ENCODE assay signal across 9 mouse cellular contexts in genomic region chrX:101642091-101642490, GRCm38 (mm10). TPM values are rescaled to one million over a fixed set of nuclear protein-coding genes. Genes with fewer than 3 reads are reported as not detected.
DNase-seq lines count a peak whose midpoint lies in the region; ATAC-seq and TF ChIP-seq lines count a peak whose summit lies in the region.
"Had no signal": no experiment of that assay in that cellular context is flagged by ENCODE, and none has a peak within 500 bp of the region (broad histone marks: within the 10 kb centered on the region; RNA-seq: fewer than 3 reads in every experiment).

No protein-coding gene starts in this region.

- no peaks in the 10 kb centered on the region; the same call in 1 of the 2 replicates for H3K4me1 ChIP-seq in heart, embryonic 16.5 days (ENCODE audit: control insufficient read depth, insufficient read depth, low read length)
- peaks cover 1 to 7% of the 10 kb centered on the region in 2 experiments; a peak in 2 of 4 replicates for H3K4me1 ChIP-seq in ES-E14 (ENCODE audit: control insufficient read depth in 2 of 2, insufficient read depth in 2 of 2, low read length in 2 of 2, poor library complexity in 1 of 2)
- peaks cover 12% of the 10 kb centered on the region for H3K4me1 ChIP-seq in forebrain, embryonic 16.5 days (replicated peaks; ENCODE audit: control insufficient read depth, insufficient read depth, low read length)
- H3K4me1 ChIP-seq in liver, postnatal 0 days (ENCODE audit: insufficient read depth): no peaks in the 10 kb centered on the region; the same call in none of the 2 replicates
- H3K4me1 ChIP-seq in thymus, adult 2 months (replicated peaks; ENCODE audit: control insufficient read depth, insufficient read depth, low read length): peaks cover 2% of the 10 kb centered on the region

- TF ChIP-seq CTCF in liver, postnatal 0 days (IDR thresholded peaks at IDR 0.05; ENCODE audit: low read depth): no peak
- TF ChIP-seq CTCF in thymus, adult 2 months (IDR thresholded peaks at IDR 0.05; ENCODE audit: borderline replicate concordance, control insufficient read depth, extremely low read depth, insufficient read depth, low read length, poor library complexity): no peak

- DNase-seq in heart, adult 18-20 months: no peak
- DNase-seq in ES-E14 (ENCODE audit: low read depth, low spot score): no peak
- DNase-seq in liver, postnatal 0 days: no peak
- DNase-seq in ovary, postnatal 14 days (ENCODE audit: low spot score): no peak
- no peak for DNase-seq in cerebellum, adult 11-12 months
- no peak for DNase-seq in thymus, adult 2 months
- DNase-seq: gastrocnemius, postnatal 36 days had no signal

- H3K9ac ChIP-seq in heart, embryonic 16.5 days (ENCODE audit: low read length): peak overlapping the region; percentile 89
- no peak overlapping the region; the same call in 1 of the 2 replicates for H3K9ac ChIP-seq in ES-E14 (ENCODE audit: insufficient read depth, low read depth, low read length, poor library complexity, severe bottlenecking)
- H3K9ac ChIP-seq in forebrain, embryonic 16.5 days (replicated peaks; ENCODE audit: low read depth, low read length): peak overlapping the region; percentile 23
- peak overlapping the region; percentile 55; the same call in 1 of the 2 replicates for H3K9ac ChIP-seq in liver, postnatal 0 days (replicated peaks)

- H3K4me2 ChIP-seq in heart, embryonic 16.5 days (ENCODE audit: low read depth, low read length): peak overlapping the region; percentile 73
- H3K4me2 ChIP-seq in forebrain, embryonic 16.5 days (ENCODE audit: low read length): peak overlapping the region; percentile 62
- H3K4me2 ChIP-seq in liver, postnatal 0 days (ENCODE audit: low read depth, low read length): peak overlapping the region; percentile 72

- no peak for TF ChIP-seq EP300 in liver, postnatal 0 days (IDR thresholded peaks at IDR 0.05; ENCODE audit: low read depth)

- peak overlapping the region; percentile 58 for H3K4me3 ChIP-seq in heart, embryonic 16.5 days (ENCODE audit: low read length)
- H3K4me3 ChIP-seq in ES-E14 (ENCODE audit: insufficient read depth in 1 of 2, low read depth in 1 of 2, low read length in 2 of 2, poor library complexity in 1 of 2, severe bottlenecking in 1 of 2): peak overlapping the region; percentile 53 to 84
- peak overlapping the region; percentile 65 for H3K4me3 ChIP-seq in forebrain, embryonic 16.5 days (replicated peaks; ENCODE audit: low read length)
- peak overlapping the region; percentile 79 for H3K4me3 ChIP-seq in liver, postnatal 0 days (ENCODE audit: low read depth, low read length)
- H3K4me3 ChIP-seq in thymus, adult 2 months (ENCODE audit: control insufficient read depth, insufficient read depth, low read length): no peak overlapping the region

- ATAC-seq in heart, embryonic 16.5 days (replicated peaks; ENCODE audit: extremely low read depth, insufficient read depth, low FRiP score): no peak
- ATAC-seq in forebrain, embryonic 16.5 days: no peak
- no peak for ATAC-seq in liver, postnatal 0 days

- peaks cover 9% of the 10 kb centered on the region; the same call in 1 of the 2 replicates for H3K27me3 ChIP-seq in heart, embryonic 16.5 days (ENCODE audit: control insufficient read depth, insufficient read depth, low read length)
- H3K27me3 ChIP-seq in forebrain, embryonic 16.5 days (replicated peaks; ENCODE audit: control insufficient read depth, insufficient read depth, low read length): no peaks in the 10 kb centered on the region; the same call in 1 of the 2 replicates
- H3K27me3 ChIP-seq in liver, postnatal 0 days (ENCODE audit: insufficient read depth, low read length): no peaks in the 10 kb centered on the region
- H3K27me3 ChIP-seq in thymus, adult 2 months (ENCODE audit: control insufficient read depth, insufficient read depth, low read length): no peaks in the 10 kb centered on the region

- no peak overlapping the region for H3K27ac ChIP-seq in heart, embryonic 16.5 days (ENCODE audit: low read length)
- no peak overlapping the region for H3K27ac ChIP-seq in ES-E14 (ENCODE audit: insufficient read depth, low read depth, low read length, poor library complexity, severe bottlenecking)
- H3K27ac ChIP-seq in forebrain, embryonic 16.5 days (ENCODE audit: low read length): no peak overlapping the region
- 0 out of 2 replicates have a peak overlapping the region, but pooled peaks have one; percentile 16 for H3K27ac ChIP-seq in liver, postnatal 0 days (ENCODE audit: low read depth)
- no peak overlapping the region for H3K27ac ChIP-seq in thymus, adult 2 months (ENCODE audit: control insufficient read depth, insufficient read depth, low read length)

- H3K9me3 ChIP-seq in heart, embryonic 16.5 days (replicated peaks; ENCODE audit: control insufficient read depth, low read length): no peaks in the 10 kb centered on the region
- no peaks in the 10 kb centered on the region for H3K9me3 ChIP-seq in ES-E14 (ENCODE audit: control insufficient read depth, insufficient read depth, low read depth, low read length)
- H3K9me3 ChIP-seq in forebrain, embryonic 16.5 days (ENCODE audit: control insufficient read depth, low read length): no peaks in the 10 kb centered on the region
- H3K9me3 ChIP-seq in liver, postnatal 0 days (ENCODE audit: low read length): no peaks in the 10 kb centered on the region

- H3K36me3 ChIP-seq in heart, embryonic 16.5 days (ENCODE audit: control insufficient read depth, insufficient read depth): peaks cover 3% of the 10 kb centered on the region; the same call in 1 of the 2 replicates
- H3K36me3 ChIP-seq in ES-E14 (ENCODE audit: control insufficient read depth, insufficient read depth, low read length, poor library complexity, severe bottlenecking): peaks cover 3% of the 10 kb centered on the region; the same call in 1 of the 2 replicates
- no peaks in the 10 kb centered on the region for H3K36me3 ChIP-seq in forebrain, embryonic 16.5 days (ENCODE audit: control insufficient read depth, insufficient read depth)
- 0 out of 2 replicates have a peak, but pooled peaks cover 5% of the 10 kb centered on the region for H3K36me3 ChIP-seq in liver, postnatal 0 days (replicated peaks; ENCODE audit: insufficient read depth, low read length)
- peaks cover 18% of the 10 kb centered on the region for H3K36me3 ChIP-seq in thymus, adult 2 months (ENCODE audit: control insufficient read depth, insufficient read depth, low read length)

- WGBS in heart, embryonic 16.5 days: 18% methylated on average over 5 of the region's 5 CpGs
- 13% methylated on average over 5 of the region's 5 CpGs for WGBS in forebrain, embryonic 16.5 days
- WGBS in liver, postnatal 0 days (ENCODE audit: insufficient replicate concordance): 13% methylated on average over 5 of the region's 5 CpGs
- WGBS in thymus, adult 2 months: 6% methylated on average over 5 of the region's 5 CpGs

- no peak for TF ChIP-seq POLR2A in thymus, adult 2 months (IDR thresholded peaks at IDR 0.05; ENCODE audit: control insufficient read depth, extremely low read depth, insufficient read depth, low read length, poor library complexity)

- in situ Hi-C loops in ES-E14 (cut with MboI; ENCODE audit: low sequenced_read_pairs in 2 of 2, unreplicated experiment in 2 of 2): no loop called here

TF ChIP-seq in ES-E14, 5 proteins besides CTCF, POLR2A, EP300 and RAD21:
- TF ChIP-seq ZNF384 (IDR thresholded peaks at IDR 0.05; ENCODE audit: low read depth, low read length) (no peak), HCFC1 (IDR thresholded peaks at IDR 0.05; ENCODE audit: borderline replicate concordance, insufficient read depth, low read length) (no peak), MAFK (IDR thresholded peaks at IDR 0.05; ENCODE audit: insufficient read depth, low read depth, low read length) (no peak)

RNA-seq across cellular contexts. Expression of gene Ogt, which starts 2.2 kb away (rescaled TPM):
- polyA plus RNA-seq in heart, embryonic 16.5 days (2015; fragmentation: Nextera tagmentation; extraction: Ambion mirVana): 107 and 110 TPM in 2 replicates
- total RNA-seq in heart, adult 18-20 months (2021): 10 to 100 TPM; 42.5 to 56.8 TPM
- 76.5 and 99.5 TPM in 2 replicates for total RNA-seq in ES-E14 (2012; rRNA removed)
- 258 and 285 TPM in 2 replicates for polyA plus RNA-seq in forebrain, embryonic 16.5 days (2015; fragmentation: Nextera tagmentation; extraction: Ambion mirVana)
- polyA plus RNA-seq in liver, postnatal 0 days (2015; fragmentation: Nextera tagmentation; extraction: Ambion mirVana): 26.7 and 27.7 TPM in 2 replicates
- 192 and 229 TPM in 2 replicates for polyA plus RNA-seq in thymus, adult 2 months (2012; rRNA removed)
